Mouse (Mus musculus) ES-E14 (cell line): Measurements from ENCODE around the gene Tbc1d4.

Source experiments
- CHD2 ChIP-seq: IDR thresholded peaks from 2 replicates; pipeline ENCODE4 v1.6.1; 2014; ENCODE audit warnings: mild to moderate bottlenecking, low read depth, low read length, inconsistent platforms
- MAFK ChIP-seq: IDR thresholded peaks from 2 replicates; pipeline ENCODE4 v1.6.1; 2014; ENCODE audit warnings: mild to moderate bottlenecking, low read depth, low read length, inconsistent platforms; ENCODE audit not compliant: insufficient read depth
- ZC3H11A ChIP-seq: IDR thresholded peaks from 2 replicates; pipeline ENCODE4 v1.6.1; 2012; ENCODE audit warnings: low read depth, mild to moderate bottlenecking, inconsistent platforms, low read length, borderline replicate concordance
- ZNF384 ChIP-seq: IDR thresholded peaks from 2 replicates; pipeline ENCODE4 v1.6.1; 2012; ENCODE audit warnings: low read depth, low read length, inconsistent platforms

- TF ChIP-seq ZNF384 (no peak), CHD2 (no peak), ZC3H11A (no peak), MAFK (no peak)
Measured at GRCm38 (mm10) chr14:101616178-101616577, 7.2 kb upstream of the Tbc1d4 start.
